Mouse (Mus musculus) thymus, adult 2 months (tissue): Measurements from ENCODE around the gene Sema4d.

Experiments used
- CTCF ChIP-seq: fragments of 200-500 bp; IDR thresholded peaks from 2 replicates; pipeline ENCODE4 v1.5.1; 2012; ENCODE audit warnings: mild to moderate bottlenecking, control low read depth, low read length, moderate library complexity, borderline replicate concordance; ENCODE audit not compliant: control insufficient read depth, poor library complexity, insufficient read depth; ENCODE audit errors: extremely low read depth
- POLR2A ChIP-seq: fragments of 200-500 bp; IDR thresholded peaks from 2 replicates; pipeline ENCODE4 v1.6.1; 2012; ENCODE audit warnings: mild to moderate bottlenecking, low read length, control low read depth, moderate library complexity; ENCODE audit not compliant: control insufficient read depth, poor library complexity, insufficient read depth; ENCODE audit errors: extremely low read depth

- no peak for TF ChIP-seq POLR2A
- TF ChIP-seq CTCF = peak; percentile 75; the same call in 1 of the 2 replicates
These were observed 63.6 kb downstream of the Sema4d start for GRCm38 (mm10) chr13:51729887-51730361.
